16 mouse cellular contexts compared by ENCODE assay signal in genomic region chr15:22577974-22578616, GRCm38 (mm10). TPM values are rescaled to one million over a fixed set of nuclear protein-coding genes. Genes with fewer than 3 reads are reported as not detected.
DNase-seq lines count a peak whose midpoint lies in the region; ATAC-seq and TF ChIP-seq lines count a peak whose summit lies in the region.
"Had no signal": no experiment of that assay in that cellular context is flagged by ENCODE, and none has a peak within 500 bp of the region (broad histone marks: within the 10 kb centered on the region; RNA-seq: fewer than 3 reads in every experiment).

No protein-coding gene starts in this region.

- peak; percentile 72; the same call in 1 of the 2 replicates for ATAC-seq in kidney, postnatal 0 days (replicated peaks; ENCODE audit: low FRiP score, low read depth)
- ATAC-seq: forebrain, embryonic 14.5 days; intestine, embryonic 16.5 days had no signal

- DNase-seq in kidney, postnatal 0 days (ENCODE audit: low spot score), result peak; percentile 33
- DNase-seq in kidney, postnatal 14 days, result no peak
- DNase-seq in ZHBTc4 (ENCODE audit: low read depth, low spot score), result peak; percentile 46
- peak; percentile 74 for DNase-seq in embryonic facial prominence, embryonic 10.5 days (ENCODE audit: low spot score)
- peak; percentile 45 for DNase-seq in mesoderm, embryonic 11.5 days (ENCODE audit: low read depth, low spot score)
- DNase-seq in gastrocnemius, postnatal 10 days, result no peak
- no peak for DNase-seq in testis, postnatal 14 days (ENCODE audit: low spot score)
- DNase-seq: adrenal gland, postnatal 25 days; heart, adult 18-20 months; heart, postnatal 14 days; layer of hippocampus, adult 9-11 months; right cerebral cortex, adult 18-20 months had no signal

- H3K27ac ChIP-seq in kidney, postnatal 0 days, result no peak overlapping the region
- H3K27ac ChIP-seq in embryonic facial prominence, embryonic 10.5 days (replicated peaks), result peak overlapping the region; percentile 82
- H3K27ac ChIP-seq: liver, embryonic 15.5 days; neural tube, embryonic 13.5 days had no signal

- TF ChIP-seq CTCF in kidney, postnatal 0 days (IDR thresholded peaks at IDR 0.05; ENCODE audit: low read depth), result no peak

- H3K9me3 ChIP-seq in kidney, postnatal 0 days (replicated peaks; ENCODE audit: low read length), result no peaks in the 10 kb centered on the region
- H3K9me3 ChIP-seq in embryonic facial prominence, embryonic 10.5 days, result no peaks in the 10 kb centered on the region
- H3K9me3 ChIP-seq: liver, embryonic 15.5 days; neural tube, embryonic 13.5 days had no signal

- 5% methylated on average over 4 of the region's 4 CpGs for WGBS in kidney, postnatal 0 days
- WGBS in embryonic facial prominence, embryonic 10.5 days, result 6% methylated on average over 4 of the region's 4 CpGs

- no peaks in the 10 kb centered on the region for H3K4me1 ChIP-seq in kidney, postnatal 0 days (replicated peaks; ENCODE audit: insufficient read depth, low read length)
- H3K4me1 ChIP-seq in embryonic facial prominence, embryonic 10.5 days, result peaks cover 12% of the 10 kb centered on the region
- H3K4me1 ChIP-seq: liver, embryonic 15.5 days; neural tube, embryonic 13.5 days had no signal

- no peak overlapping the region for H3K4me3 ChIP-seq in kidney, postnatal 0 days (replicated peaks; ENCODE audit: low read depth, low read length)
- 0 out of 2 replicates have a peak overlapping the region, but pooled peaks have one; percentile 11 for H3K4me3 ChIP-seq in embryonic facial prominence, embryonic 10.5 days
- H3K4me3 ChIP-seq: liver, embryonic 15.5 days; neural tube, embryonic 13.5 days had no signal

- no peak overlapping the region for H3K4me2 ChIP-seq in kidney, postnatal 0 days (ENCODE audit: low read length)
- H3K4me2 ChIP-seq: liver, embryonic 15.5 days; neural tube, embryonic 13.5 days had no signal

- no peaks in the 10 kb centered on the region for H3K36me3 ChIP-seq in kidney, postnatal 0 days (ENCODE audit: insufficient read depth, low read length)
- H3K36me3 ChIP-seq in embryonic facial prominence, embryonic 10.5 days (replicated peaks), result no peaks in the 10 kb centered on the region
- H3K36me3 ChIP-seq: liver, embryonic 15.5 days; neural tube, embryonic 13.5 days had no signal

- H3K9ac ChIP-seq in kidney, postnatal 0 days (ENCODE audit: low read depth, low read length), result no peak overlapping the region
- H3K9ac ChIP-seq: liver, embryonic 15.5 days; neural tube, embryonic 13.5 days had no signal

- H3K27me3 ChIP-seq in kidney, postnatal 0 days (ENCODE audit: insufficient read depth, low read length), result no peaks in the 10 kb centered on the region
- no peaks in the 10 kb centered on the region for H3K27me3 ChIP-seq in embryonic facial prominence, embryonic 10.5 days (replicated peaks; ENCODE audit: low read depth, poor library complexity, severe bottlenecking)
- H3K27me3 ChIP-seq: liver, embryonic 15.5 days; neural tube, embryonic 13.5 days had no signal

RNA-seq across cellular contexts. Expression of gene Cdh18, which starts 29.3 kb away (rescaled TPM):
- polyA plus RNA-seq in kidney, postnatal 0 days (2015; fragmentation: Nextera tagmentation; extraction: Ambion mirVana), result 0.13 and 0.20 TPM in 2 replicates
- 0.09 and 0.10 TPM in 2 replicates for polyA plus RNA-seq in embryonic facial prominence, embryonic 10.5 days (2016; fragmentation: Nextera tagmentation; extraction: Ambion mirVana)
- under 1 TPM; 0.21 to 0.45 TPM for total RNA-seq in gastrocnemius, postnatal 10 days (2021)
- total RNA-seq: heart, adult 18-20 months; heart, postnatal 14 days had no signal
- polyA plus RNA-seq: liver, embryonic 15.5 days had no signal

Comparison
In these comparisons a context has a peak if more than half of its experiments do, and no peak if none do; other contexts are left out.
1. DNase-seq: peak in kidney, postnatal 0 days (single experiment), ZHBTc4 (single experiment), embryonic facial prominence, embryonic 10.5 days (single experiment) and mesoderm, embryonic 11.5 days (single experiment); none in kidney, postnatal 14 days (single experiment), gastrocnemius, postnatal 10 days (single experiment) and testis, postnatal 14 days (single experiment).